Mouse (Mus musculus) bone marrow, adult 2 months (tissue): ENCODE results near the gene Vamp9.

Source experiments
- CTCF ChIP-seq: fragments of 200-500 bp; IDR thresholded peaks from 2 replicates; pipeline ENCODE4 v1.5.1; 2011; ENCODE audit warnings: low read length, control low read depth; ENCODE audit not compliant: control insufficient read depth, insufficient read depth
- POLR2A ChIP-seq: fragments of 200-500 bp; IDR thresholded peaks from 2 replicates; pipeline ENCODE4 v1.6.1; 2011; ENCODE audit warnings: low read depth, mild to moderate bottlenecking, control low read depth, low read length, borderline replicate concordance; ENCODE audit not compliant: control insufficient read depth

DNA sequence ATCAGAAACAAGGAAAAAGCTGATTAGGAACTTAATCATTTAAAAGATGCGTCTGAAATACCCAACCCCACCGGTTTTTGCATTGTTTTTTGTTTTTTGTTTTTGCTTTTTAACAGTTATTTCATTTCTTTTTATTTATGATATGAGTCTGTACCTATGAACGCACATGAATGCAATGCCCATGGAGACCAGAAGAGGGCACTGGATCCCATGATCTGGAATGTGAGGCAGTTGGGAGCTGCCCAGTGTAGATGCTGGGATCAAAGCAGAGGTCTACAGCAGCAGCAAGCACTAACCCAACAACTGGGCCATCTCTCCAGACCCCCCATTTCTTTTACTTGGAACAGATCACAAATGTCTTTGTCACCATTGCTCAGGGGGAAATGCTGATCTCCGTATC is 21.9 kb downstream of the Vamp9 start:
- TF ChIP-seq CTCF: peak; percentile 70
- no peak for TF ChIP-seq POLR2A
